Mouse (Mus musculus): ENCODE measurements around the gene Adamts9. TPM values are rescaled to one million over a fixed set of nuclear protein-coding genes. Genes with fewer than 3 reads are reported as not detected.

The Adamts9 gene
- total RNA-seq, 1 experiment = 21.2 TPM

DNA sequence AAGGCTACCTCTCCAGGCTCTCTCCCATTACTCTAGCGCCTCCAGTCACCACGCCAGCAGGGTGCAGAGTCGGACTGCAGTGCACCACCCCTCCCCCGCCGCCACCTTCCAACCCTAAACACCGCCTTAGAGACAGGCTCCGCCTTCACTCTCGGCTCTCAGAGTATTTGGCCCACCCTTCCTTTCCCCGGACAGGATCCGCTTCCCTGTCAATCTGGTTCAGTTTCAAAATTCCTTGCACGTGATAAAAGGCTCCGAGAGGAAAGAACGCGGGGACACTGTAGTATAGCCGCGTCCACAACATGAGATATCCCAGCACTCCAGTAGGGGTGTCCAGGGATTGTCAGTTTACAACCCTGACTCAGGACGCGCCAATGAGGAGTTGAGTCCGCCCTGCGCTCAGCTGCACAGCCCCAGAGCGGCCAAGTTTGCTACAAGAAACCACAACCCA is 2.0 kb downstream of the Adamts9 start:
- DNase-seq (ENCODE audit: low read depth, low spot score) = peak; percentile 63
- Histone ChIP-seq H3K4me3 (ENCODE audit: insufficient read depth in 1 of 2, low read depth in 1 of 2, low read length in 2 of 2, poor library complexity in 1 of 2, severe bottlenecking in 1 of 2) (peak overlapping the region; percentile 58 to 82), H3K27ac (ENCODE audit: insufficient read depth, low read depth, low read length, poor library complexity, severe bottlenecking) (no peak overlapping the region), H3K36me3 (ENCODE audit: control insufficient read depth, insufficient read depth, low read length, poor library complexity, severe bottlenecking) (no peaks in the 10 kb centered on the region), H3K9ac (ENCODE audit: insufficient read depth, low read depth, low read length, poor library complexity, severe bottlenecking) (peak overlapping the region; percentile 18; the same call in 1 of the 2 replicates), H3K4me1 (ENCODE audit: control insufficient read depth in 2 of 2, insufficient read depth in 2 of 2, low read length in 2 of 2, poor library complexity in 1 of 2) (peaks cover 0 to 5% of the 10 kb centered on the region in 2 experiments; a peak in 1 of 4 replicates), H3K9me3 (ENCODE audit: control insufficient read depth, insufficient read depth, low read depth, low read length) (no peaks in the 10 kb centered on the region)
- TF ChIP-seq ZNF384 (IDR thresholded peaks at IDR 0.05; ENCODE audit: low read depth, low read length) = no peak
- no peak for TF ChIP-seq HCFC1 (IDR thresholded peaks at IDR 0.05; ENCODE audit: borderline replicate concordance, insufficient read depth, low read length)
- TF ChIP-seq MAFK (IDR thresholded peaks at IDR 0.05; ENCODE audit: insufficient read depth, low read depth, low read length) = no peak
- no peak for TF ChIP-seq ZC3H11A (IDR thresholded peaks at IDR 0.05; ENCODE audit: borderline replicate concordance, low read depth, low read length)
- no peak for TF ChIP-seq CHD2 (IDR thresholded peaks at IDR 0.05; ENCODE audit: low read depth, low read length)
- in situ Hi-C loops (cut with MboI; ENCODE audit: low sequenced_read_pairs in 2 of 2, unreplicated experiment in 2 of 2) = no loop called here

DNA sequence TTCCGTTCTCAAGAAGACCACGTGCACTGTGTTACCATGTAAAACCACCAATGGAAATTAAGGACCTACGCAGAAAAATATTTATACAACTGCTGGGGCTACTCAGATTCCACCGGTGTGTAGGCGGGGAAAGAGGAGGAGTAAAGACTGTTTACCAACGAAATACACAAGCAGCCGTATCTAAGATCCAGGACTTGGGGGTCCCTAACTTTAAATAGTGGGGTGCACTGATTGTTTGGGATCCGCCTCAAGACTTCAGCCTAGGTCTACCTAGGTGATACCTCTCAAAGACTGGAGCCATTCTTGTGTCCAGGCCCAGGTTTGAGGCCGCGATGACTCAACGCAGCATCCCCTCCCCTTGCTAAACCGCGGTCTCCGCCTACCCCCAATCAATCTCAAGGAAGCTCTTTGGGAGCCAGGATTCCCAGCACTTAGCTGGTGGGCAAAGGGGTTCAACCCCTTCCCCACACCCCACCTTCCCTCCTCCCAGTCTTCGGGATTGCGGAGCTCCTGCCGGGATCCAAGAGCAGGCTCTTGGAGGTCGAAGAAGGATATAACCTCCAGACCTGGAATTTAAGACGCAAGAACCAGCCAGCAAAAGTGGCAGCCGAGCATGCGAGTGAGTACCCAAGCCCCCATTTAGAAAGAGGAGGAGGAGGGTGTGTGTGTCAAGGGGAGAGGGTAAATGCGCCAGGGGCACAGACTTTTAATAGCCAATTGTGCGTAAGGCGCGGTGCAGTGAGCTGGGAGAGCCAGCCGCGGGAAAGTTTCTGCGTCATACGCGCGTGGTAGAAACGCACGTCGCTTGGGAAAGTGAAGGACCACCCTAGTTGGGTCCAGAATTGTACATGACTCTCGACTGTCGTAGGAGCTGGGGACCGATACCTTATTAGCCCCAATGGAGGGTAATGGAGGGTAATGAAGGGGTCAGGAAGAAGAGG is 2.8 kb downstream of the Adamts9 start:
- Histone ChIP-seq H3K27ac (ENCODE audit: insufficient read depth, low read depth, low read length, poor library complexity, severe bottlenecking) (no peak overlapping the region), H3K4me1 (ENCODE audit: control insufficient read depth in 2 of 2, insufficient read depth in 2 of 2, low read length in 2 of 2, poor library complexity in 1 of 2) (peaks cover 0 to 5% of the 10 kb centered on the region in 2 experiments; a peak in 1 of 4 replicates)
- in situ Hi-C loops (cut with MboI; ENCODE audit: low sequenced_read_pairs in 2 of 2, unreplicated experiment in 2 of 2) = no loop called here

DNA sequence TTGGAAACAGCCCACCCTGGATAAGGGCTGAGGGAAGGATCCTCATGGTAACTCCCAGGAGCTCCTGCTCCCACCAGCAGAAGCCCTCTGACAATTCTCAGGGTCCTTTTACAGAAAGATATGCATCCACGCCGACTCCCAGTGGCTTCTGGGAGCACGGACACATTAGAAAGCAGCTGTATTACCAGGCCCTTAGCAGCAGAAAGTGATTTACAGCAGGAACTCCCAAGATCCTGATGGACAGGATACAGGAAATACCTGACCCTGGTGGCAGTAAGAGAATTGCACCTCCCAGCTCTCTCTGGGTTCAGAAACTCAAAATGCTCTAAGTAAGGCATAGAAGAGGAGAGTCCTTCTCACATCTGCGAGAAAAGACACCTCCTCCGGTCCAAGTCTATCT is 15.0 kb downstream of the Adamts9 start:
- no peak overlapping the region for H3K9ac ChIP-seq (ENCODE audit: insufficient read depth, low read depth, low read length, poor library complexity, severe bottlenecking)
- in situ Hi-C loops (cut with MboI; ENCODE audit: low sequenced_read_pairs in 2 of 2, unreplicated experiment in 2 of 2) = no loop called here
- H3K4me1 ChIP-seq (ENCODE audit: control insufficient read depth in 2 of 2, insufficient read depth in 2 of 2, low read length in 2 of 2, poor library complexity in 1 of 2) = no peaks in the 10 kb centered on the region
- no peak overlapping the region for H3K4me3 ChIP-seq (ENCODE audit: insufficient read depth in 1 of 2, low read depth in 1 of 2, low read length in 2 of 2, poor library complexity in 1 of 2, severe bottlenecking in 1 of 2)
- no peaks in the 10 kb centered on the region; the same call in 1 of the 2 replicates for H3K36me3 ChIP-seq (ENCODE audit: control insufficient read depth, insufficient read depth, low read length, poor library complexity, severe bottlenecking)
- no peak overlapping the region for H3K27ac ChIP-seq (ENCODE audit: insufficient read depth, low read depth, low read length, poor library complexity, severe bottlenecking)
- no peak for DNase-seq (ENCODE audit: low read depth, low spot score)
- no peaks in the 10 kb centered on the region for H3K9me3 ChIP-seq (ENCODE audit: control insufficient read depth, insufficient read depth, low read depth, low read length)
- TF ChIP-seq MAFK (IDR thresholded peaks at IDR 0.05; ENCODE audit: insufficient read depth, low read depth, low read length) = no peak
- TF ChIP-seq CHD2 (IDR thresholded peaks at IDR 0.05; ENCODE audit: low read depth, low read length) = no peak
- no peak for TF ChIP-seq ZC3H11A (IDR thresholded peaks at IDR 0.05; ENCODE audit: borderline replicate concordance, low read depth, low read length)
- no peak for TF ChIP-seq ZNF384 (IDR thresholded peaks at IDR 0.05; ENCODE audit: low read depth, low read length)
- TF ChIP-seq HCFC1 (IDR thresholded peaks at IDR 0.05; ENCODE audit: borderline replicate concordance, insufficient read depth, low read length) = no peak

More for the DNA sequence above, 2.8 kb downstream of the Adamts9 start:
- peak; percentile 12 for DNase-seq (ENCODE audit: low read depth, low spot score)
- H3K9me3 ChIP-seq (ENCODE audit: control insufficient read depth, insufficient read depth, low read depth, low read length) = no peaks in the 10 kb centered on the region
- H3K9ac ChIP-seq (ENCODE audit: insufficient read depth, low read depth, low read length, poor library complexity, severe bottlenecking) = peak overlapping the region; percentile 26; the same call in 1 of the 2 replicates
- peak overlapping the region; percentile 51 to 82 for H3K4me3 ChIP-seq (ENCODE audit: insufficient read depth in 1 of 2, low read depth in 1 of 2, low read length in 2 of 2, poor library complexity in 1 of 2, severe bottlenecking in 1 of 2)
- TF ChIP-seq ZC3H11A (IDR thresholded peaks at IDR 0.05; ENCODE audit: borderline replicate concordance, low read depth, low read length) (no peak), CHD2 (IDR thresholded peaks at IDR 0.05; ENCODE audit: low read depth, low read length) (no peak), ZNF384 (IDR thresholded peaks at IDR 0.05; ENCODE audit: low read depth, low read length) (no peak), MAFK (IDR thresholded peaks at IDR 0.05; ENCODE audit: insufficient read depth, low read depth, low read length) (no peak)
- H3K36me3 ChIP-seq (ENCODE audit: control insufficient read depth, insufficient read depth, low read length, poor library complexity, severe bottlenecking) = no peaks in the 10 kb centered on the region

DNA sequence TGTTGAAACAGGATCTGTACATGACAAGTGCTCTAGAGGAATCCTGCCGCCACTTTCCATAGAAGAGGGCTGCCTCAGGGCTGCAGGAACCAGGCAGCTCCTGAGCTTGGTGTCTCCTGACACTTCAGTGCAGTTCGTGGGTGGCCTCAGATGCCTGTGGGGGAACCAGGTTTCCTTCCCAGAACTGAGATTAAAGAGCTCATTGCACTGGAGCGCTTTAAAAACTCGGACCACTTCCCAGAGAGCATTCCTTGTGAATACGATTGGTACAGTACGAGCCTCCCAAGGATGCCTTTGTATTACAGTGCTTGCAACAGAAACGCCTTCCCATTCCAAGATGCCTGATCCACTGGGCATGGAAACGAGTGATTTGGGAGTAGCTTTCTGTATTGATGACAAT is 18.8 kb downstream of the Adamts9 start:
- in situ Hi-C loops (cut with MboI; ENCODE audit: low sequenced_read_pairs in 2 of 2, unreplicated experiment in 2 of 2) = no loop called here
- Histone ChIP-seq H3K27ac (ENCODE audit: insufficient read depth, low read depth, low read length, poor library complexity, severe bottlenecking) (no peak overlapping the region), H3K36me3 (ENCODE audit: control insufficient read depth, insufficient read depth, low read length, poor library complexity, severe bottlenecking) (no peaks in the 10 kb centered on the region; the same call in 1 of the 2 replicates), H3K9ac (ENCODE audit: insufficient read depth, low read depth, low read length, poor library complexity, severe bottlenecking) (no peak overlapping the region), H3K9me3 (ENCODE audit: control insufficient read depth, insufficient read depth, low read depth, low read length) (no peaks in the 10 kb centered on the region), H3K4me3 (ENCODE audit: insufficient read depth in 1 of 2, low read depth in 1 of 2, low read length in 2 of 2, poor library complexity in 1 of 2, severe bottlenecking in 1 of 2) (no peak overlapping the region), H3K4me1 (ENCODE audit: control insufficient read depth in 2 of 2, insufficient read depth in 2 of 2, low read length in 2 of 2, poor library complexity in 1 of 2) (no peaks in the 10 kb centered on the region)
- TF ChIP-seq ZNF384 (IDR thresholded peaks at IDR 0.05; ENCODE audit: low read depth, low read length) = no peak
- no peak for DNase-seq (ENCODE audit: low read depth, low spot score)

Data from ES-E14 (cell line).